Mouse (Mus musculus) T-cell, adult 2 months (primary cell): ENCODE data around the gene Samd11.

Experiments used
- DNase-seq: peaks from one replicate; pipeline ENCODE4 v3.0.0; 2022; ENCODE audit warnings: low spot score

Gene Samd11

DNA sequence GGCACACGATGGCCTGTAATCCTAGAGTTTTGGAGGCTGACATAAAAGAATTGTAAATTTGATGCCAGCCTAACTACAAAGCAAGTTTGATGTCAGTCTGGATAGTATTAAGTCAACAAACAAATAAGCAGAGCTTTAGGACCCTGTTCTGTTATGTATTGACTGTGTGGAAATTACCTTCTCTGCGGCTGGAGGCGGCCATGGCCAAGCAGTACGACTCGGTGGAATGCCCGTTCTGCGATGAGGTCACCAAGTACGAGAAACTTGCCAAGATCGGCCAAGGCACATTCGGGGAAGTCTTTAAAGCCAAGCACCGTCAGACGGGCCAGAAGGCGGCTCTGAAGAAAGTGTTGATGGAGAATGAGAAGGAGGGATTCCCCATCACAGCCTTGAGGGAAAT, 42.3 kb downstream of the Samd11 start:
- no peak for DNase-seq

DNA sequence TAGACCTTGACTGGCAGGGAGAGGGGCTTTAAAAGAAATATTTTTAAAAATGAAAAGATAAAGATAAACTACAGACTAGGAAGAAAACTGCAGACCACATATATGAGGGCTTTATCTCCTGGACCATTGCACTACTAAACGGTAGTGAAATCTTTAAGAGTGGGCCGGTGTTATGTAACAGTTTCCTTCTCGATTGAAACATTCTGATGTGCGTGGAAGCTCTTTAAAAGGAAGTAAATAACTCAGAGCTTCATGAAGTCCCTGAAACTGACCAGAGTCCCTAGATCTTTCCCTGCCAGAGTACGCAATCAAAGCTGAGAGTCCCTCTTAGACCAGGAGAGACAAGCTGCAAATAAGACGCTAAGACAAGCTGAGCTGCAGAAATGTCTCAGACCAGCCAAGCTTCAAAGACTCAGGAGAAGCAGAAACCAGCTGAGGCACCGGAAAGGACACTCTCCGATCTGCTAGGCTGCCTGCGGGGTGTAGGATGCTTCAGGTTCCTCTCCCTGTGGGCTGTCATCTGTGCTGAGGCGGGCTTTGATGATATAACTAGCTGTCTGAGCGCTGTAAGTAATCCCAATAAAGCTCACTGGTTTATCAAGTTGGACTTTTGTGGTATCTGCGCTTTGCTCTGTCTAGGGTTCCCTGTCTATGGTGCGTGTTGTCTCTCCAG, 45.4 kb downstream of the Samd11 start:
- DNase-seq, result no peak

DNA sequence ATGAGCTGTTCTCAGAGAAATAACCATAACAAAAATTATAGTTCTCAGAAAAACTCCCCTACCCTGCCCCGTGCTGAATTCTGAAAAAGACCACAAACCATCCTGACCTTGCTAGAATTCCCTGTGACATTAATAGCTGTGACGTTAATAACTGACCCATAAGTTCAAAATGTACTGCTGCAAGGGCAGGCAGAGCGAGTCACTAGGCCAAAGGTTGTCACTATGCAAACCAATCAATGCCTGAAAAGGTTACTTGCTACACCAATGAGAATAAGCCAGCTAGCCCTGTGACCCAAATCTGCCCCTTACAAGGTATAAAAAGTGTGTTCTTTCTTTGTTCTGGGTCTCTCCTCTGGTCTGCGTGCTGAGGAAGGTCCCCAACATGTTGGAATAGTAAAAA, 46.6 kb downstream of the Samd11 start:
- DNase-seq, result no peak

- DNase-seq, result peak; percentile 26
These were observed 51.9 kb downstream of the Samd11 start for GRCm38 (mm10) chr4:156203413-156204131.

DNA sequence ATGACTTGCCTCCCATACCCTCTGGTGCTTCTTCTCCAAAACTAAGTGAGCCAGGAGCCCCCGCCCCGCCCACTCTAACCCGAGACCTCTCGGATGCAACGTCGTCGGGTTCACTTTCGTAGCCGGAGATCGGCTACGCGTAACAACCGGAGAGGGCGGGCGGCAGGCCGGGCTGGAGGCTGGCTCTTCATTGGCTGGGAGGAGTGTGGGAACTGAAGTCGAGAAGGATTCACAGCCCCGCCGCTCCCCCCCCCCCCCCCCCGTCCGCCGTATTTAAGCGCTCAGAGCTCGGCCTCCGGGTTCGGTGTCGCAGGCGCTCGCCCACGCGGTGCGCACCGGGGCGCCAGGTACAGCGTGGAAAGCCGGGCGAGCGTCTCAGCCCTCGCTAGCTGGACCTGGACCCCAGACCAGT, 52.5 kb downstream of the Samd11 start, which contains the start of gene AW011738:
Gene AW011738, plus strand, starts transcription at position 304 of the 412 bp plus-strand sequence.
- DNase-seq, result peak; percentile 71

- DNase-seq, result no peak
These were observed 53.0 kb downstream of the Samd11 start for GRCm38 (mm10) chr4:156202462-156202893.

GRCm38 (mm10) chr4:156200623-156201475, 54.6 kb downstream of the Samd11 start, which contains the start of gene Isg15:
Gene Isg15 (minus strand): TSS chr4:156200818.
- peak; percentile 63 for DNase-seq

- peak; percentile 28 for DNase-seq
These were observed 57.6 kb downstream of the Samd11 start for GRCm38 (mm10) chr4:156197829-156198205.

DNA sequence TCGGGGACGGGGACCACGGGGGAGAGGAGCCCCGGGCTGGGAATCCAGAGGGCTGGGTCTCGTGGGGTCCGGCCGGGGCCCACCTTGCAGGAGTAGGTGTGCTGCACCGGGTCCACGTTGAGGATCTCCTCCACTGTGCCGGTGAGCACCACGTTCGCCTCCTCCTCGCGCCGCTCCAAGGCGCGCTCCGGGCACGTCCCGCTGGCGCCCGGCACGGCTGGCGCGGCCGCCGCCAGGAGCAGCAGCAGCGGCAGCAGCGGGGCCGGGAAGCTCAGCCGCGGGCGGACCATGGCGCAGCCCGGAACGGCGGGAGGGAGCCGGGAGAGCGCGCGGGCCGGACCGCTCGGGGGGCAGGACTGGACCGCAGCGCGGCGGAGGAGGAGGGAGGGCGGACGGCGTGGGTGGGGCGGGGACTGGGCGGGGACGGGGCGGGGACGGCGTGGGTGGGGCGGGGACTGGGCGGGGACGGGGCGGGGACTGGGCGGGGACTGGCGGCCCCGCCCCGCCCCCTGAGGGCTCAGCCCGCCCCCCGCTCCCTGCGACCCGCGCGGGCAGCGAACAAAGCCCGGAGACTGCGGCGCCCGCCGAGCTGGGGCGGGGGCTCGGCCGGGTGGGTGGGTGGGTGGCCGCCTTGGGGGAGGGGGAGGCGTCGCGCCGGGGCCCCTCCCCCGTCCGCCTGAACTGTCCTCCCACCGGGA, 58.2 kb downstream of the Samd11 start, which contains the start of gene Agrn:
Gene Agrn, minus strand, starts transcription at position 358 of the 698 bp plus-strand sequence.
- peak; percentile 32 for DNase-seq
